Mouse (Mus musculus) hindbrain, postnatal 0 days (tissue): ENCODE measurements around the gene Vash2. TPM values are rescaled to one million over a fixed set of nuclear protein-coding genes. Genes with fewer than 3 reads are reported as not detected.

Source experiments
- ATAC-seq: fragments of 200-750 bp; cut with Nextera tagmentation; 2 replicates; pipeline ENCODE4 v1.8.0; 2017; ENCODE audit warnings: mild to moderate bottlenecking, moderate TSS enrichment, moderate library complexity
- DNase-seq: peaks from one replicate; pipeline ENCODE4 v3.0.0-alpha.2; 2015; ENCODE audit warnings: low spot score
- H3K27ac ChIP-seq: fragments of 300-500 bp; sonication (generic); 2 replicates; pipeline ENCODE4 v1.5.1; 2014; ENCODE audit warnings: mild to moderate bottlenecking
- H3K27me3 ChIP-seq: fragments of 300-500 bp; sonication (generic); 2 replicates; pipeline ENCODE4 v1.6.1; 2014; ENCODE audit warnings: low read length, mixed read lengths; ENCODE audit not compliant: insufficient read depth
- H3K36me3 ChIP-seq: fragments of 300-500 bp; sonication (generic); 2 replicates; pipeline ENCODE4 v1.6.1; 2014; ENCODE audit warnings: low read length, mixed read lengths; ENCODE audit not compliant: insufficient read depth
- H3K4me1 ChIP-seq: fragments of 300-500 bp; sonication (generic); 2 replicates; pipeline ENCODE4 v1.6.1; 2014; ENCODE audit warnings: antibody characterized with exemption, low read length, mixed read lengths; ENCODE audit not compliant: insufficient read depth
- H3K4me2 ChIP-seq: fragments of 300-500 bp; sonication (generic); 2 replicates; pipeline ENCODE4 v1.6.1; 2014; ENCODE audit warnings: low read depth, mild to moderate bottlenecking, low read length, moderate library complexity, mixed read lengths
- H3K4me3 ChIP-seq: fragments of 300-500 bp; sonication (generic); 2 replicates; pipeline ENCODE4 v1.5.1; 2014; ENCODE audit warnings: low read length
- H3K9ac ChIP-seq: fragments of 300-500 bp; sonication (generic); replicated peaks from 2 replicates; pipeline ENCODE4 v1.6.1; 2014; ENCODE audit warnings: mild to moderate bottlenecking, low read length, moderate library complexity, mixed read lengths
- H3K9me3 ChIP-seq: fragments of 300-500 bp; sonication (generic); 2 replicates; pipeline ENCODE4 v1.6.1; 2016; ENCODE audit warnings: low read length, mixed read lengths
- CTCF ChIP-seq: IDR thresholded peaks from 2 replicates; pipeline ENCODE4 v1.5.1; 2016; ENCODE audit warnings: antibody characterized with exemption, control low read depth, low read depth
- WGBS: fragments of 180-500 bp; shearing (Covaris S2); extraction: QIAGEN DNeasy Blood & Tissue Kit; methylation state at CpG from one replicate; pipeline ENCODE4 v1.1.7; 2014; 5-methylcytosine and 5-hydroxymethylcytosine counted together
- polyA plus RNA-seq: library from polyadenylated mRNA; unstranded; fragments of >200 nt; fragmentation: Nextera tagmentation; extraction: Ambion mirVana; gene quantifications from 2 replicates; pipeline ENCODE4 v1.2.1, GENCODE M21; 2015
- total RNA-seq: library from RNA; depleted of rRNA; stranded (reverse); fragments of >200 nt; gene quantifications from 2 replicates; pipeline ENCODE4 v1.2.3, GENCODE M21; 2014

Vash2 gene
- total and polyA plus RNA-seq, 2 experiments from 2014 or later = 40.9 to 47.4 TPM

DNA sequence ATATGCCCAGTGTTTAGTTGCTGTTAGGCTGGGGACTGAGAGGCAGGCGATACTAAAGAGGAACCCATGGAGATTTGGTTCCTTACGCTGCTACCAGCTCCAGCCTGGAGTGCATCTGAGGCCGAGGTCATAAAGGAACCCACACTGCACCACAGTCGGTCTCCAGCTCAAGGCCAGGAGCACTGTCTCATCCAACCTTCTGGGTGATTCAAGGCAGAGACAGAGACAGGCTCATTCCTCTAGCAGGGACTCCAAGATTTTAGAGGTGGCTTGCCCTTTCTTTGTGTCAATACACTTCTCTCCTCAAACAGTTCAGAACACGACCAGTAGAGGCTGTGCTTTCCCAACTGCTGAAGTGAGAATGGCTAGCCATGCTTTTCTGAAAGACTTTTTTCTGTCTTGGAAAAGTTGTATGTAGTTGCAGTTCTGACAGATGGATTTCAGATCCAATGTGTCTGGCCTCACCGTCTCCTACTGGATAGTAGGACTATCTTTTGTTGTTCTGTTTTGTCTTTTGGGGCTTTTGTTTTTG lies 17.3 kb upstream of the Vash2 start:
- peak; percentile 16 for DNase-seq
- Histone ChIP-seq H3K27ac (no peak overlapping the region), H3K9ac (no peak overlapping the region), H3K4me3 (no peak overlapping the region), H3K9me3 (peaks cover 6% of the 10 kb centered on the region; the same call in 1 of the 2 replicates), H3K27me3 (no peaks in the 10 kb centered on the region), H3K4me1 (no peaks in the 10 kb centered on the region), H3K36me3 (no peaks in the 10 kb centered on the region), H3K4me2 (no peak overlapping the region)
- no peak for ATAC-seq
- TF ChIP-seq CTCF = peak; percentile 60
- WGBS = 70% methylated on average over 6 of the region's 6 CpGs

DNA sequence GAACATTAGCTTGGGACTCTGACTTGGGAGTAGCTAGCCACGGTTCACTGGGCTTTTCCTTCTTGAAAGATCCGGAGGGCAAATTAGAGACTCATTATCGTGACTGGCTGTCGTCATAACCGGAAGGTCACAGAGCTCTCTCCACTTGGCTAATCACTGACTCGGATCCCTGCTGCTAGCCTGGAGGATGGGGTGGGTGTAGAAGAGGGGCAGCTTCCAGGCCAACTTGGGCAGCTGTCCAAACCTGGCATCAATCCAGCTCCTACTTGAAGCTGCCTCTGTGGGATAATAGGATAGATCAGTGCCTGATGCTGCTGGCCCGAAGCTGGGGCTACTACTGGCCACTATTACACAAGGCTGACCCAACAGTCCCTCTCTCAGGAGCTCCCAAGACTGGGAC lies 16.5 kb upstream of the Vash2 start:
- TF ChIP-seq CTCF = no peak
- Histone ChIP-seq H3K36me3 (no peaks in the 10 kb centered on the region), H3K27me3 (no peaks in the 10 kb centered on the region), H3K9me3 (peaks cover 6% of the 10 kb centered on the region; the same call in 1 of the 2 replicates), H3K9ac (no peak overlapping the region), H3K4me3 (no peak overlapping the region), H3K4me2 (no peak overlapping the region), H3K27ac (no peak overlapping the region), H3K4me1 (no peaks in the 10 kb centered on the region)
- 24% methylated on average over 7 of the region's 7 CpGs for WGBS
- peak; percentile 84 for ATAC-seq
- peak; percentile 85 for DNase-seq

DNA sequence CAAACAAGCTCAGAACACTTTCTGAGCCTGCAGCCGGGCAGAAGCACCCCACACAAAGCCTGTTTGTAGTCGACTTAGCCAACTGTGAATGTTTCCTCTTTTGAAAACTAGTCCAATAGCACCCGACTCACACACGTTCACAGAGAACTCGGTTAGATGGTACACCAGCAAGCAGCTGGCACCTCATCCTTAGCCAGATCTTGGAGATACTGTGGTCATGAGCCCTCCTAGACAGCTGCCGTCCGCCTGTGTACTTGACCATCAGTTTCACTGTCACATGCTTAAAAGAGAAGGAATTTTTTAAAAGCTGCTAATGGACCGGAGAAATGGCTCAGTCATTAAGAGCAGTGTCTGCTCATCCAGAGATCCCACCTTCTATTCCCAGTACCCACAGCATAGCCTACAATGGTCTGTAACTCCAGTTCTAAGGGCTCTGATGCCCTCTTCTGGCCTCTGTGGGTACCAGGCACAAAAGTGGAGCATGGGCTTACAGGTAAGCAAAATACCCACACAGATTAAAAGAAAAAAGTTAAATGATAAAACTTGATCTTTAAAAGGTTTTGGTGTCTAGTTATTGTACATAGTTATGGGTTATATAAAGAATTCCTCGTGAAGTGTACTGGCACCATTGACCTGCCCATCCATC lies 10.5 kb upstream of the Vash2 start:
- ATAC-seq = no peak
- Histone ChIP-seq H3K9ac (no peak overlapping the region), H3K4me3 (no peak overlapping the region), H3K27me3 (no peaks in the 10 kb centered on the region), H3K27ac (no peak overlapping the region), H3K4me1 (no peaks in the 10 kb centered on the region), H3K36me3 (no peaks in the 10 kb centered on the region), H3K4me2 (no peak overlapping the region), H3K9me3 (no peaks in the 10 kb centered on the region)
- DNase-seq = no peak
- 79% methylated on average over 9 of the region's 9 CpGs for WGBS
- no peak for TF ChIP-seq CTCF

GRCm38 (mm10) chr1:190981412-190981811 lies 2.3 kb upstream of the Vash2 start:
- 78% methylated on average over 4 of the region's 4 CpGs for WGBS
- Histone ChIP-seq H3K36me3 (no peaks in the 10 kb centered on the region), H3K4me1 (peaks cover 13% of the 10 kb centered on the region; the same call in 1 of the 2 replicates), H3K4me2 (no peak overlapping the region), H3K9me3 (no peaks in the 10 kb centered on the region), H3K27me3 (no peaks in the 10 kb centered on the region), H3K27ac (no peak overlapping the region), H3K4me3 (no peak overlapping the region), H3K9ac (no peak overlapping the region)
- TF ChIP-seq CTCF = no peak
- no peak for DNase-seq
- no peak for ATAC-seq

- Histone ChIP-seq H3K4me1 (peaks cover 13% of the 10 kb centered on the region; the same call in 1 of the 2 replicates), H3K27me3 (no peaks in the 10 kb centered on the region), H3K4me2 (no peak overlapping the region), H3K9ac (no peak overlapping the region), H3K36me3 (no peaks in the 10 kb centered on the region), H3K27ac (no peak overlapping the region), H3K9me3 (no peaks in the 10 kb centered on the region), H3K4me3 (no peak overlapping the region)
- ATAC-seq (no peak), DNase-seq (no peak)
- 83% methylated on average over 1 of the region's 1 CpGs for WGBS
- no peak for TF ChIP-seq CTCF
Observed at GRCm38 (mm10) chr1:190980470-190980869, 1.4 kb upstream of the Vash2 start.

DNA sequence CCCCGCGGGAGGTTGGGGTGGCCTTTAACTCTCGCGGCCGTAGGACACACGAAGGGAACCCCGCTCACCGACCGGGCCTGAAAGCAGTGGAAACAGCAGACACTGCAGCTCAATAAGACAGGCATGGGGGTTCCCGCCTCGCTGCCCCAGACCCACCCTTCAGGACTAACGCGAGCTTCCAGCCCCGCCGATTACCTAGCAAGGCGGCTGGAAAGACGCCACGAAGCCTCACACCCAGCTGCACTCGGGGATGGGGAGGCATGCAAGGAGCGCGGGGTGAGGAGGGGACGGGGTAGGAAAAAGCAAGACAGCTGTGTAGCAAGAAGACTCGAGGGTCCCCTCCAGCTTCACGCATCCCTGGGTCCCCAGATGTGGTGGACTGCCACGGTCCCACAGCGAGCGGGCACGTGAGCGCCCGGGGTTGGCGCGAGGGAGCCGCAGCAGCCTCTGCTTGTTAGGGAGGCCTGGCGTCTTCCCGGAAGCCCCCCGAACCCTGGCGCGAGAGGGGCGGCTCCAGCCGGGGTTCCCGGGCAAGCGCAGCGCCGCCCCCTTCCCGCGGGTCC lies 504 bp downstream of the Vash2 start:
- under 1% methylated on average over 46 of the region's 46 CpGs for WGBS
- TF ChIP-seq CTCF = no peak
- no peaks in the 10 kb centered on the region for H3K27me3 ChIP-seq

GRCm38 (mm10) chr1:190978001-190978400 lies 1.1 kb downstream of the Vash2 start:
- Histone ChIP-seq H3K4me3 (peak overlapping the region; percentile 50), H3K36me3 (no peaks in the 10 kb centered on the region), H3K9ac (peak overlapping the region; percentile 85), H3K27me3 (no peaks in the 10 kb centered on the region), H3K9me3 (no peaks in the 10 kb centered on the region), H3K4me1 (peaks cover 16% of the 10 kb centered on the region; the same call in 1 of the 2 replicates), H3K27ac (peak overlapping the region; percentile 89), H3K4me2 (peak overlapping the region; percentile 87)
- WGBS = 0% methylated on average over 22 of the region's 22 CpGs
- peak; percentile 26; the same call in 1 of the 2 replicates for TF ChIP-seq CTCF
- peak; percentile 86 for DNase-seq
- peak; percentile 73 for ATAC-seq

More for the DNA sequence above, 504 bp downstream of the Vash2 start:
- peak; percentile 11 for ATAC-seq
- peak overlapping the region; percentile 50 for H3K4me3 ChIP-seq
- no peaks in the 10 kb centered on the region for H3K9me3 ChIP-seq
- H3K4me2 ChIP-seq = peak overlapping the region; percentile 87
- H3K4me1 ChIP-seq = peaks cover 13% of the 10 kb centered on the region; the same call in 1 of the 2 replicates
- H3K27ac ChIP-seq = peak overlapping the region; percentile 89
- H3K9ac ChIP-seq = peak overlapping the region; percentile 85
- H3K36me3 ChIP-seq = no peaks in the 10 kb centered on the region
- DNase-seq = peak; percentile 61
